In the genomic region with DNA sequence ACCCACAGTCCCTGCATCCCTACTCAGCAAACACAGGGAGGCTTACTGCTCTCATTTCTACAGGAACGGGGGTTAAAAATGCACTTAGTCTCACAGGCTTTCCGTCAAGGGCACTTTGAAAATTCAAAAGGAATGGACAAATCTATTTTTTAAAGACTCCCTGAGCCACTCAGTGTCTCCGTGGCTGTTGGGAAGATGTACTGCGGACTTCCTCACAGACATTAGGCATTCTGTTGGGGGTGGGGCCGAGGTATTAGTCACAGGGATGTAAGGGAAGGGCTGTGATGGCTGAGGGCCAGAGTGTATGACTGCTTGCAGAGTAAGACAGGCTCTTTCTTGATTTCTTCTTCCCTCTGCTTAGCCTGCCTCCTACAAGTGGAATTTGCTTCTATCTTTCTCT, we compare ENCODE assay signal across 8 mouse cellular contexts.
A peak's percentile ranks its signal among the peaks of the same experiment; 100 is the strongest.
DNase-seq lines count a peak whose midpoint lies in the region; ATAC-seq lines count a peak whose summit lies in the region.

No protein-coding gene starts in this region.

- H3K4me1 ChIP-seq in midbrain, embryonic 12.5 days = peaks cover 7% of the 10 kb centered on the region; the same call in 1 of the 2 replicates

- 26% methylated on average over 5 of the region's 5 CpGs for WGBS in midbrain, embryonic 12.5 days

- peak overlapping the region; percentile 17; the same call in 1 of the 2 replicates for H3K4me2 ChIP-seq in midbrain, embryonic 12.5 days (replicated peaks)

- ATAC-seq in midbrain, embryonic 12.5 days (ENCODE audit: low FRiP score, low read depth) = peak; percentile 64; the same call in 1 of the 2 replicates
- ATAC-seq in cerebellum, adult (ENCODE audit: insufficient number of reproducible peaks, low FRiP score, low TSS enrichment) = no peak

- DNase-seq in kidney, postnatal 14 days = peak; percentile 12
- no peak for DNase-seq in kidney, adult 9 months
- peak; percentile 48 for DNase-seq in adipocyte (ENCODE audit: low spot score)
- DNase-seq in embryo, embryonic 10.5 days (ENCODE audit: low spot score) = peak; percentile 26
- DNase-seq in cerebellum, postnatal 4 days (ENCODE audit: low spot score in 2 of 2) = no peak
- no peak for DNase-seq in frontal cortex, postnatal 10 days (ENCODE audit: low spot score in 2 of 2)

- no peaks in the 10 kb centered on the region for H3K9me3 ChIP-seq in midbrain, embryonic 12.5 days

- no peak overlapping the region for H3K27ac ChIP-seq in midbrain, embryonic 12.5 days (replicated peaks)

- H3K9ac ChIP-seq in midbrain, embryonic 12.5 days (replicated peaks) = no peak overlapping the region

- H3K4me3 ChIP-seq in midbrain, embryonic 12.5 days = no peak overlapping the region

- no peaks in the 10 kb centered on the region for H3K36me3 ChIP-seq in midbrain, embryonic 12.5 days

- no peaks in the 10 kb centered on the region for H3K27me3 ChIP-seq in midbrain, embryonic 12.5 days

Comparison
In these comparisons a context has a peak if more than half of its experiments do, and no peak if none do; other contexts are left out.
1. DNase-seq: peak in kidney, postnatal 14 days (single experiment), adipocyte (single experiment) and embryo, embryonic 10.5 days (single experiment); none in kidney, adult 9 months (single experiment), cerebellum, postnatal 4 days (0 of 2) and frontal cortex, postnatal 10 days (0 of 2).